In genomic region chr19:61151701-61152420, GRCm38 (mm10) we compare ENCODE assay signal across 8 mouse cellular contexts. TPM values are rescaled to one million over a fixed set of nuclear protein-coding genes. Genes with fewer than 3 reads are reported as not detected.
DNase-seq lines count a peak whose midpoint lies in the region; ATAC-seq lines count a peak whose summit lies in the region.

No protein-coding gene starts in this region.

- no peaks in the 10 kb centered on the region for H3K9me3 ChIP-seq in kidney, embryonic 15.5 days (replicated peaks)
- no peaks in the 10 kb centered on the region for H3K9me3 ChIP-seq in liver, embryonic 11.5 days (ENCODE audit: control insufficient read depth, low read length)

- H3K4me2 ChIP-seq in kidney, embryonic 15.5 days: peak overlapping the region; percentile 87
- H3K4me2 ChIP-seq in liver, embryonic 11.5 days: peak overlapping the region; percentile 71

- no peaks in the 10 kb centered on the region for H3K36me3 ChIP-seq in kidney, embryonic 15.5 days
- H3K36me3 ChIP-seq in liver, embryonic 11.5 days (ENCODE audit: control insufficient read depth, insufficient read depth, low read length): no peaks in the 10 kb centered on the region

- 0 out of 2 replicates have a peak, but pooled peaks cover 3% of the 10 kb centered on the region for H3K4me1 ChIP-seq in kidney, embryonic 15.5 days
- no peaks in the 10 kb centered on the region; the same call in 1 of the 2 replicates for H3K4me1 ChIP-seq in brown adipose tissue, adult 24 weeks (ENCODE audit: control insufficient read depth, insufficient read depth, insufficient read length, low read length)
- no peaks in the 10 kb centered on the region for H3K4me1 ChIP-seq in liver, embryonic 11.5 days (replicated peaks; ENCODE audit: control insufficient read depth, insufficient read depth, low read length)

- WGBS in kidney, embryonic 15.5 days: 4% methylated on average over 27 of the region's 27 CpGs
- WGBS in liver, embryonic 11.5 days: 4% methylated on average over 27 of the region's 27 CpGs

- ATAC-seq in kidney, embryonic 15.5 days (replicated peaks; ENCODE audit: low FRiP score): peak; percentile 89
- peak; percentile 77 for ATAC-seq in liver, embryonic 11.5 days (replicated peaks; ENCODE audit: low FRiP score)
- 0 out of 2 replicates have a peak, but pooled peaks have one; percentile 53 for ATAC-seq in monocyte, adult 5-6 weeks (replicated peaks; ENCODE audit: insufficient number of reproducible peaks, low FRiP score, low TSS enrichment, poor library complexity, severe bottlenecking)

- H3K9ac ChIP-seq in kidney, embryonic 15.5 days: peak overlapping the region; percentile 37; the same call in 1 of the 2 replicates
- H3K9ac ChIP-seq in liver, embryonic 11.5 days (ENCODE audit: low read depth, low read length): peak overlapping the region; percentile 57

- DNase-seq in kidney, adult 11 months: no peak
- peak; percentile 7 for DNase-seq in heart, postnatal 4 days
- peak; percentile 57 for DNase-seq in liver, embryonic 11.5 days (ENCODE audit: low spot score)
- no peak for DNase-seq in yolk sac, embryonic 10.5 days (ENCODE audit: low spot score)
- DNase-seq in right cerebral cortex, adult 18-20 months: no peak

- 0 out of 2 replicates have a peak, but pooled peaks cover 13% of the 10 kb centered on the region for H3K27me3 ChIP-seq in kidney, embryonic 15.5 days
- no peaks in the 10 kb centered on the region for H3K27me3 ChIP-seq in liver, embryonic 11.5 days (replicated peaks; ENCODE audit: control insufficient read depth, insufficient read depth, low read length)

- peak overlapping the region; percentile 52 for H3K4me3 ChIP-seq in kidney, embryonic 15.5 days (replicated peaks)
- peak overlapping the region; percentile 48 for H3K4me3 ChIP-seq in brown adipose tissue, adult 24 weeks (ENCODE audit: insufficient read depth, low read depth, low read length)
- peak overlapping the region; percentile 50 for H3K4me3 ChIP-seq in liver, embryonic 11.5 days (ENCODE audit: low read depth, low read length)

- H3K27ac ChIP-seq in kidney, embryonic 15.5 days: no peak overlapping the region
- no peak overlapping the region for H3K27ac ChIP-seq in brown adipose tissue, adult 24 weeks (replicated peaks; ENCODE audit: low read depth, low read length)
- no peak overlapping the region for H3K27ac ChIP-seq in liver, embryonic 11.5 days (ENCODE audit: low read depth, low read length)

RNA-seq across cellular contexts. Expression of gene Zfp950, which starts 11.2 kb away (rescaled TPM):
- polyA plus RNA-seq in kidney, embryonic 15.5 days (2015; fragmentation: Nextera tagmentation; extraction: Ambion mirVana): 37.4 and 44.4 TPM in 2 replicates
- polyA plus RNA-seq in brown adipose tissue, adult 24 weeks (2012; ENCODE audit: insufficient read depth, insufficient read length, missing spikeins): 11.3 and 23.0 TPM in 2 replicates
- total RNA-seq in heart, postnatal 4 days (2021): 10 to 100 TPM; 18.8 to 19.1 TPM
- 22.9 and 26.4 TPM in 2 replicates for polyA plus RNA-seq in liver, embryonic 11.5 days (2014; fragmentation: Nextera tagmentation; extraction: Ambion mirVana)
- 44.0 to 64.0 TPM (median 54.8 TPM) in 3 replicates for total RNA-seq in monocyte, adult 5-6 weeks (2017)

RNA-seq across cellular contexts. Expression of gene Gm7102, which starts 24.2 kb away (rescaled TPM):
- polyA plus RNA-seq in kidney, embryonic 15.5 days (2015; fragmentation: Nextera tagmentation; extraction: Ambion mirVana): 0.15 and 0.17 TPM in 2 replicates
- polyA plus RNA-seq in brown adipose tissue, adult 24 weeks (2012; ENCODE audit: insufficient read depth, insufficient read length, missing spikeins): not detected in 2 replicates
- total RNA-seq in heart, postnatal 4 days (2021): under 1 TPM in 1 of 2 experiments, not detected in 1; 0.45 TPM
- polyA plus RNA-seq in liver, embryonic 11.5 days (2014; fragmentation: Nextera tagmentation; extraction: Ambion mirVana): not detected in 2 replicates
- total RNA-seq in monocyte, adult 5-6 weeks (2017): not detected in 3 replicates

RNA-seq across cellular contexts. Expression of gene Gm6020, which starts 31.8 kb away (rescaled TPM):
- not detected in 2 replicates for polyA plus RNA-seq in kidney, embryonic 15.5 days (2015; fragmentation: Nextera tagmentation; extraction: Ambion mirVana)
- not detected in 2 replicates for polyA plus RNA-seq in brown adipose tissue, adult 24 weeks (2012; ENCODE audit: insufficient read depth, insufficient read length, missing spikeins)
- total RNA-seq in heart, postnatal 4 days (2021): not detected
- not detected in 2 replicates for polyA plus RNA-seq in liver, embryonic 11.5 days (2014; fragmentation: Nextera tagmentation; extraction: Ambion mirVana)
- not detected in 3 replicates for total RNA-seq in monocyte, adult 5-6 weeks (2017)

Comparison
In these comparisons a context has a peak if more than half of its experiments do, and no peak if none do; other contexts are left out.
1. DNase-seq: peak in heart, postnatal 4 days (single experiment) and liver, embryonic 11.5 days (single experiment); none in kidney, adult 11 months (single experiment), yolk sac, embryonic 10.5 days (single experiment) and right cerebral cortex, adult 18-20 months (single experiment).
2. Peak in every context shown above with its lines, with median percentiles within 50 percentile points of each other: ATAC-seq and H3K4me3 ChIP-seq.